Mouse (Mus musculus) lung, adult 2 months (tissue): Measurements from ENCODE around the gene Carhsp1. TPM values are rescaled to one million over a fixed set of nuclear protein-coding genes. Genes with fewer than 3 reads are reported as not detected.

Source experiments
- DNase-seq: peaks from one replicate; pipeline ENCODE4 v3.0.0; 2022
- H3K4me1 ChIP-seq: fragments of 200-500 bp; 2 replicates; pipeline ENCODE4 v1.6.1; 2011; ENCODE audit warnings: low read length; ENCODE audit not compliant: control insufficient read depth, insufficient read depth
- H3K4me3 ChIP-seq: fragments of 200-500 bp; replicated peaks from 2 replicates; pipeline ENCODE3; 2011; ENCODE audit warnings: low read depth, mild to moderate bottlenecking, control low read depth, low read length; ENCODE audit errors: extremely low read depth
- CTCF ChIP-seq: fragments of 200-500 bp; IDR thresholded peaks from 2 replicates; pipeline ENCODE4 v1.5.1; 2011; ENCODE audit warnings: mild to moderate bottlenecking, low read length, control low read depth; ENCODE audit not compliant: insufficient read depth
- POLR2A ChIP-seq: fragments of 200-500 bp; IDR thresholded peaks from 2 replicates; pipeline ENCODE4 v1.6.1; 2011; ENCODE audit warnings: low read depth, mild to moderate bottlenecking, control low read depth, low read length, borderline replicate concordance; ENCODE audit errors: extremely low read depth
- WGBS: fragments of 180-500 bp; shearing (Covaris S2); methylation state at CpG from one replicate; pipeline ENCODE4 v1.1.7; 2018; 5-methylcytosine and 5-hydroxymethylcytosine counted together
- polyA plus RNA-seq: library from polyadenylated mRNA; depleted of rRNA; stranded (reverse); fragments of >200 nt; gene quantifications from 2 replicates; pipeline ENCODE4 v1.2.3, GENCODE M21; 2012

Carhsp1 gene
- polyA plus RNA-seq, 1 experiment, result 89.5 TPM

DNA sequence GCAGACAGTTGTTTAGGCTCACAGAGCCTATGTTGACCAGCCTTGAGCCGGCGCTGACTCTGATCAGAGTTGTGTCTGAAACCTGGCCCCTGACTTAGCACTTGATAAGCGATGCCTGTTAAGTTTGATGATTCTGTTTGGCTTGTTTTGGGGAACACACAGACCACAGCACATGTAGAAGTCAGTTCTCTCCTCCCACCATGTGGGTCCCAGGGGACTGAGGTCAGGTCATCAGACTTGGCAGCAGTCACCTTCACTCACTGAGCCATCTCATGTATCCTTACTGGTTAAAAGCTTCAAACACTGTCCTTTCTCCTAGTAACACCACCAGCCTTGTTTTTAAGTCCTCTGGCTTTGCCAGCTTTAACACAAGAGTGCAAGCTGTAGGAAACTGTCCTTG lies 21.9 kb downstream of the Carhsp1 start:
- WGBS, result 90% methylated on average over 3 of the region's 3 CpGs
- TF ChIP-seq POLR2A (no peak), CTCF (no peak)
- no peak for DNase-seq
- Histone ChIP-seq H3K4me3 (no peak overlapping the region), H3K4me1 (no peaks in the 10 kb centered on the region)

DNA sequence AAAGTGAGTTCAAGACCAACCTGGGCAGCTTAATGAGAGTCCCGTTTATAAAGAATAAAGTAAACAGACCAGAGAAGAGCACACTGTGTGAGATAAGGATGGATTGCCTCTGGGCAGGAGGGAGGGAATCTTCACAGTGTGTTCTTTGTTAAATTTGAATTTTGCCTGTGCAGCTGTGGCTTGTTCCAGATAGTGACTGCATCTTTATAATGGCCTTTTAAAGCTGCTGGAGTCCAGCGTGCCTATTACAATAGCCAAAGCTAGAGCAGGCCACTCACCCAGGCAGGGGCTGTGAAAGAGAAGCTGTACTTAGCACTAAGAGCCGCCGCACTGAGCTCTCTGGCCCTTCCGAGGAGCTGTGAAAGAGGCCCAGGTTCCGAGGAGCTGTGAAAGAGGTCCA lies 26.4 kb downstream of the Carhsp1 start:
- TF ChIP-seq CTCF (no peak), POLR2A (no peak)
- WGBS, result 73% methylated on average over 6 of the region's 6 CpGs
- no peak for DNase-seq
- Histone ChIP-seq H3K4me1 (no peaks in the 10 kb centered on the region), H3K4me3 (no peak overlapping the region)

DNA sequence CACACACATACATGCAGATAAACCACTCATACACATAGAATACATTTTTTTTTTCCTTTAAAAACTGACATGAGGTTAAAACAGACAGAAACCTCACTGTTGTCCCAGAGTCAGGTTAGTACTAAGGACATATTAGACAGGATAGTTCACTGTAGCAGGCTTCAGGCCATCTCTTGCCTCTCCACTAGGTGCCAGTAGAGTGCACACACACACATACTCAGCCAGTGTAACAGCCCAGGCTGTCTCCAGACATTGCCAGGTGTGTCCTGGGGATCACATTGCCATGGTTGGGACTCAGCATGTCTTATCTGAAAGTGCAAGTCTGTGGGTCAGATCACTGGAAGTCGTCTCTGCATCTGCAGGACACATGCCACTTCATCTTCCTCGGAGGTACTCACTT lies 28.1 kb downstream of the Carhsp1 start:
- H3K4me1 ChIP-seq, result no peaks in the 10 kb centered on the region
- TF ChIP-seq CTCF (peak; percentile 89), POLR2A (no peak)
- DNase-seq, result no peak
- no peak overlapping the region for H3K4me3 ChIP-seq
- 75% methylated on average over 2 of the region's 2 CpGs for WGBS

DNA sequence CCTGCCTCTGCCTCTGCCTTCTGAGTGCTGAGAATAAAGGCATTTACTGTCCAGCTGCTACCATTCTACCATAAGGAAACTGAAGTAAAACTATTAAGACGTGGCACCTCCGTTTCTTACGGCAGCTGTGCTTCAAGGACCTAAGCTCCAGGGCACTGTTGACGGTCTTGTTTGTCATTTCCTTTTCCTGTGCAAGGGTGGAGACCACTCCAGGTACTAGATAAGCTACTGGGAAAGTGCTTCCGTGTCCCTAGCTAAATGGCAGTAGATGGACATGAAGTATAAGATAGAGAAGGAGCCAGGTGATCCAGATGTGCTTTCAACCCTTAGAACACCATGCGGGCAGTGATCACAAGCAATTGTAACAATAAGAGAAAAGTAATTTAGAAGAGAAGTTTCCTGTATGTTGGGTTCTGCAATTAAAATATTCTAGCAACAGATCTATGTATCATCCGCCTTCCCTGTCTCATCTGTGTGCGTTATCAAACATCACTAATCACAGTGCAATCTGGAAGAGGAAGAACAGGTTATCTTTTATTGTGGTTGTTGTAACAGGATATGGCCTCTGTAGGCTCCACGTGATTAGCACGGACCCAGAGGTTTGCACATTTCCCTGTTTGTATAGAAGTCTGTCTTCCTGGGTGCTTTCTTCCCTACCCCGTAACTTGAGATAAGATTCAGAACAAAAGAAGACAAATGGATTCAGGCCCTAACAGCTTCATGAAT lies 32.3 kb downstream of the Carhsp1 start:
- DNase-seq, result no peak
- Histone ChIP-seq H3K4me3 (no peak overlapping the region), H3K4me1 (peaks cover 8% of the 10 kb centered on the region; the same call in 1 of the 2 replicates)
- TF ChIP-seq POLR2A (no peak), CTCF (no peak)
- 49% methylated on average over 11 of the region's 11 CpGs for WGBS

DNA sequence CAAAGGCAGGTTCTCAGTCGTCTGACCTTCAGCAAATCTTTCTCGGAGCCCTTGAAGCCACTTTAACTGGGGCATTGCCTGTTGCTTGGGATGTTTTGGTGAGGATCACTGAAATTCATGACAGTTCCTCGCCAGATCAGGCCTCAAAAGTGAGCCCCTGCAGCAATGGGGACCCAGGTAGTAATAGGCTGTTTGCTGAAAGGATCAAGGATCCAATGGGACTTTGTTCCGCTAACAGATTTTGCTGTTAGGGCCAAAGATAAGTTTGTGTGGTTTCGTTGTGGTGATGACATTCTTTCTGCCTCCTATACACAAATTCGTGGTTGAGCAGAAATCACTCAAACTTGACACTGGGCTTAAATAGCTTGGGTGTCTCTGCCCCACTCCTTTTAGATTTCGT lies 33.8 kb downstream of the Carhsp1 start:
- Histone ChIP-seq H3K4me3 (peak overlapping the region; percentile 99), H3K4me1 (peaks cover 8% of the 10 kb centered on the region; the same call in 1 of the 2 replicates)
- 32% methylated on average over 7 of the region's 7 CpGs for WGBS
- no peak for TF ChIP-seq CTCF
- TF ChIP-seq POLR2A, result no peak
- no peak for DNase-seq

DNA sequence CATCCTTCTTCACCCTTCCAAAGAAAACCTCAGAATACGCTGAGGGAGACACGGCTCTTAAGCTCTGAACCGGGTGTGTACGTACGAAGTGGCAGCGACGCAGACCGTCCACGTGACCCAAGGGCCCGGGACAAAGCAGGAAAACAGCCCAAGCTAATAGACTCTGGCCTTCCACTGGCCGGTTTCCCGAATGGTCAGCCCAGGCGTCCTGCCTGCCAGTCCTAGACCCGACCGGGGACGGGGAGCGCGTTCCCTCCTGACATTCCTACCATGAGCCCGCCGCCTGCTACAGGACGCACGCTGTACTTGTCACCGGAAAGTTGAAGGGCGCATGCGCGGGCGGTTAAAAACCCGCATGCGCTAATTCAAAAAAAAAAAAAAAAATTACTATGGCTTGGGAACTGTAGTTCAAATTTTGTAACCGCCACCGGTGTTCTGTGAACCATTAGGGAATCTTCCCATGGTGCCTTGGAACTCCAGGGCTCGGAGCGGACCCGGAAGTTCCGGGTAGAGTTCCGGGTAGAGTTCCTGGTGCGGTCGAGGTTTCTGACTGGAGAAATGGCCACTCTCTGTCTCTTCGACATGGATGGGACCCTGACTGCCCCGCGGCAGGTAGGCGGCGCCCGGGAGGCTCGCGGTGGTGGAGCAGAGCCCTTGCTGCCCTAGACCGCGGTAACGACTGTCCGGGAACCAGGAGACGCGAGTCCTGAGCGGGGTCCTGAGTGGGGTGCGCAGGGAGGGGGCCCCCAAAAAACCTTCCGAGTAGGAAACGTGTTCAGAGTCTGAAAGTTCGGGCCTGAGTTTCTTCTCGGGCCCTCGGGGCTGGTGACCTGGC lies 34.5 kb downstream of the Carhsp1 start, which contains the start of the genes Pmm2 and Tmem186:
Pmm2 (plus strand) TSS at position 458 of the 835 bp plus-strand sequence.
Tmem186 (minus strand) TSS at position 496 of the 835 bp plus-strand sequence.
- peak; percentile 80 for DNase-seq
- H3K4me1 ChIP-seq, result peaks cover 8% of the 10 kb centered on the region; the same call in 1 of the 2 replicates
- H3K4me3 ChIP-seq, result peak within 1 kb of the TSS; percentile 99
- TF ChIP-seq POLR2A (peak; percentile 55; the same call in 1 of the 2 replicates), CTCF (no peak)
- under 1% methylated on average over 59 of the region's 59 CpGs for WGBS

DNA sequence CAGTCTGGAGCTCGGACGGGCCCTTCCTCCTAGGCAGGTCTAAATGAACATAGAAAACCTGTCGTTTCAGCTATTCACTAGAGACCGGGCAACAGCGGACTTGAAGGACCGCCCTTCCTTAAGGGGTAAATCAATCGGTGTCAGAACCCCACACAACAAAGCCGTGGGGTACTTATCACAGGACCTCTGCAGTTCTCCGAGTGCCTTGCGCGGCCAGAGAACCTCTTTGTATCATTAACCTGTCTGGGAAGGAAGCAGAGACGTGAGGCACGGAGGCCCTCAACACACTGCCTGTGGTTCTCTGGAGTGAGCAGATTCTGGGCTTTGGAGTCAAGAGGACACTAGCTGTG lies 35.1 kb downstream of the Carhsp1 start:
- 1% methylated on average over 13 of the region's 13 CpGs for WGBS
- DNase-seq, result no peak
- TF ChIP-seq POLR2A (no peak), CTCF (no peak)

DNA sequence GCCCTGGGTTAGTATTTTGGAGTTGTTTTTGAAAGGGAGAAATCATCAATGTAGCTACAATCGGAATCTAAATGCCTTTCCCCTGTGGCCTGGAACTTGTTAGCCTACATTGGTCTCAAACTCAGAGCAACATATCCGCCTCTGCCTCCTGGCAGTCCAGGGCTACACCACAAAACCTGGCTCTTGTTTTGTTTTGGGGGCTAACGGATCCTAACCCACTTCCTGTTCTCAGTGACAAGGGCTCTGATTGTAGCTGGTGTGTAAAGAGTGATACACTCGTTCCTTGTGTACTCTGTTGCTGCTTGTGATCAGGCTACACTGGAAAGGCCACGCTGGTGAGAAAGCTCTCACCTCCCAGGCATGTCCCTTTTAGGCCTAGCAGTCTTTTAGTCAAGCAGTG lies 40.5 kb downstream of the Carhsp1 start:
- Histone ChIP-seq H3K4me1 (peaks cover 2% of the 10 kb centered on the region; the same call in 1 of the 2 replicates), H3K4me3 (no peak overlapping the region)
- WGBS, result 83% methylated on average over 5 of the region's 5 CpGs
- TF ChIP-seq CTCF (no peak), POLR2A (no peak)
- no peak for DNase-seq

More for the DNA sequence above, 35.1 kb downstream of the Carhsp1 start:
- Histone ChIP-seq H3K4me1 (peaks cover 8% of the 10 kb centered on the region; the same call in 1 of the 2 replicates), H3K4me3 (peak overlapping the region; percentile 99)

DNA sequence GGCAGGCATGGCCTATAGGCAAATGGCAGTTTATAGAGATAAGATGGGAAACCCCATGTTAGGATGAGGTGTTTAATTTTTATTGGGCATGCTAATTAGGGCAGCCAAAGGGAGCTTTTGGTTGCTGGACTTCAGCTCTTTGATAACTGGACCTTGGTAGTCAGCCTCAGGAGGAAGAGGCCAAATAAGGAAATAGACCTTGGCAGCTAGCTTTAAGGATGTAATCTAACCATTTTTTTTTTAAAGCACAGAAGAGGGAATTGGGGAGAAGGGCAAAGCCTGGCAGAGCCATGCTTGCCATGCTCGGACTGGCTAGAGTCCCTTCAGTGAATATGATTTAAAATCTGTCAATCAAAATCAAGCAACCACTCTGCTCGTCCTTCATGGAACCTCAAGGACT lies 41.5 kb downstream of the Carhsp1 start:
- Histone ChIP-seq H3K4me3 (no peak overlapping the region), H3K4me1 (no peaks in the 10 kb centered on the region)
- DNase-seq, result no peak
- 85% methylated on average over 2 of the region's 2 CpGs for WGBS
- TF ChIP-seq POLR2A (no peak), CTCF (no peak)
